Mouse (Mus musculus): ENCODE results near the gene Rangrf. TPM values are rescaled to one million over a fixed set of nuclear protein-coding genes. Genes with fewer than 3 reads are reported as not detected.

Gene Rangrf
- total RNA-seq (2023) = 1 to 10 TPM; 5.2 to 5.6 TPM

GRCm38 (mm10) chr11:68975085-68975484 is at the start of gene Rangrf:
TSS of gene Rangrf (minus strand) at chr11:68975185.

GRCm38 (mm10) chr11:69015644-69016441 is 40.9 kb upstream of the Rangrf start, which contains the start of gene Ctc1:
TSS of gene Ctc1 (plus strand) at chr11:69015911.

GRCm38 (mm10) chr11:69008182-69009121 is 33.5 kb upstream of the Rangrf start, which contains the start of gene Pfas:
TSS of gene Pfas (minus strand) at chr11:69008460.

GRCm38 (mm10) chr11:68967337-68968282 is 7.4 kb downstream of the Rangrf start, which contains the start of gene Slc25a35:
TSS of gene Slc25a35 (plus strand) at chr11:68968131.

GRCm38 (mm10) chr11:68957308-68957707 is 17.7 kb downstream of the Rangrf start, which contains the start of gene Arhgef15:
TSS of gene Arhgef15 (minus strand) at chr11:68957480.

GRCm38 (mm10) chr11:68926981-68927380 is 48.0 kb downstream of the Rangrf start, which contains the start of gene Odf4:
TSS of gene Odf4 (minus strand) at chr11:68927081.

Other genes with a start within 250 kb of the Rangrf start
- gene Ndel1, start 103.3 kb downstream of the Rangrf start, total RNA-seq (2023) = 100 to 1,000 TPM; 107 to 135 TPM
- not detected for gene Rnf222, start 86.6 kb downstream of the Rangrf start, total RNA-seq (2023)
- gene Rpl26, start 73.6 kb downstream of the Rangrf start, total RNA-seq (2023) = 100 to 1,000 TPM; 865 to 943 TPM
- gene Odf4, start 48.1 kb downstream of the Rangrf start, total RNA-seq (2023) = not detected
- not detected for gene Arhgef15, start 17.7 kb downstream of the Rangrf start, total RNA-seq (2023)
- 1 to 10 TPM; 1.2 to 1.6 TPM for gene Slc25a35, start 7.1 kb downstream of the Rangrf start, total RNA-seq (2023)
- 10 to 100 TPM; 19.7 to 27.2 TPM for gene Pfas, start 33.3 kb upstream of the Rangrf start, total RNA-seq (2023)
- gene Ctc1, start 40.7 kb upstream of the Rangrf start, total RNA-seq (2023) = 10 to 100 TPM; 31.5 to 38.6 TPM
- 10 to 100 TPM; 92.7 to 94.2 TPM for gene Aurkb, start 70.5 kb upstream of the Rangrf start, total RNA-seq (2023)
- gene Borcs6, start 84.5 kb upstream of the Rangrf start, total RNA-seq (2023) = 10 to 100 TPM; 34.0 to 34.5 TPM
- 1 to 10 TPM; 4.3 to 5.9 TPM for gene Tmem107, start 95.6 kb upstream of the Rangrf start, total RNA-seq (2023)
- gene Vamp2, start 113.3 kb upstream of the Rangrf start, total RNA-seq (2023) = 100 to 1,000 TPM; 228 to 249 TPM
- 100 to 1,000 TPM; 205 to 241 TPM for gene Per1, start 120.0 kb upstream of the Rangrf start, total RNA-seq (2023)
- gene Hes7, start 145.2 kb upstream of the Rangrf start, total RNA-seq (2023) = not detected
- not detected for gene 9130213A22Rik, start 147.4 kb upstream of the Rangrf start, total RNA-seq (2023)
- gene Aloxe3, start 150.7 kb upstream of the Rangrf start, total RNA-seq (2023) = under 1 TPM in 1 of 2 experiments, not detected in 1; 0.09 TPM
- gene Alox12b, start 181.8 kb upstream of the Rangrf start, total RNA-seq (2023) = not detected
- gene Alox8, start 222.7 kb upstream of the Rangrf start, total RNA-seq (2023) = under 1 TPM; 0.11 to 0.28 TPM

Data from neutrophil, adult 83 days (primary cell).